Mouse (Mus musculus) myocyte (in vitro differentiated cells): ENCODE data around the gene Fau. TPM values are rescaled to one million over a fixed set of nuclear protein-coding genes. Genes with fewer than 3 reads are reported as not detected.

Experiments used
- H3K27me3 ChIP-seq: one replicate; pipeline ENCODE4 v1.6.1; 2011; ENCODE audit not compliant: control insufficient read depth, insufficient read depth, insufficient read length
- H3K36me3 ChIP-seq: one replicate; pipeline ENCODE4 v1.6.1; 2011; ENCODE audit not compliant: control insufficient read depth, insufficient read depth
- H3K4me2 ChIP-seq: one replicate; pipeline ENCODE4 v1.6.1; 2011; ENCODE audit warnings: low read depth, control low read depth
- H3K4me3 ChIP-seq: one replicate; pipeline ENCODE4 v1.5.1; 2011; ENCODE audit warnings: mild to moderate bottlenecking, control low read depth, moderate library complexity
- H3K79me2 ChIP-seq: one replicate; pipeline ENCODE4 v1.6.1; 2011; ENCODE audit not compliant: control insufficient read depth, insufficient read depth
- H3ac ChIP-seq: one replicate; pipeline ENCODE4 v1.6.1; 2011; ENCODE audit not compliant: control insufficient read depth, insufficient read length
- CEBPB ChIP-seq: IDR thresholded peaks from 2 replicates; pipeline ENCODE4 v1.6.1; 2011; ENCODE audit warnings: mild to moderate bottlenecking, moderate library complexity; ENCODE audit not compliant: poor library complexity, insufficient read depth, severe bottlenecking
- E2F4 ChIP-seq: IDR thresholded peaks from one replicate; pipeline ENCODE4 v1.6.1; 2011; ENCODE audit warnings: mild to moderate bottlenecking, control low read depth, moderate library complexity; ENCODE audit not compliant: insufficient read depth
- MAX ChIP-seq: IDR thresholded peaks from one replicate; pipeline ENCODE4 v1.6.1; 2011; ENCODE audit warnings: low read depth, mild to moderate bottlenecking, control low read depth
- MYOD1 ChIP-seq, 3 experiments: IDR thresholded peaks; one replicate each; pipeline ENCODE4 v1.6.1; 2011; ENCODE audit warnings: control low read depth in 2 of 3, low read depth in 2 of 3, mild to moderate bottlenecking in 2 of 3, moderate library complexity in 1 of 3; ENCODE audit not compliant: insufficient read length in 2 of 3, control insufficient read depth in 1 of 3
- MYOG ChIP-seq, 3 experiments: IDR thresholded peaks; one replicate each; pipeline ENCODE4 v1.6.1; 2011; ENCODE audit warnings: control low read depth in 2 of 3, low read depth in 2 of 3, mild to moderate bottlenecking in 2 of 3; ENCODE audit not compliant: insufficient read length in 2 of 3, control insufficient read depth in 1 of 3, insufficient read depth in 1 of 3
- POLR2A ChIP-seq: IDR thresholded peaks from one replicate; pipeline ENCODE4 v1.6.1; 2011; ENCODE audit warnings: low read depth, mild to moderate bottlenecking, control low read depth, moderate library complexity; ENCODE audit not compliant: insufficient read length
- POLR2AphosphoS2 ChIP-seq: IDR thresholded peaks from one replicate; pipeline ENCODE4 v1.6.1; 2011; ENCODE audit warnings: low read depth, control low read depth; ENCODE audit not compliant: insufficient read length
- REST ChIP-seq: IDR thresholded peaks from one replicate; pipeline ENCODE4 v1.6.1; 2011; ENCODE audit warnings: mild to moderate bottlenecking, control low read depth, moderate library complexity; ENCODE audit not compliant: insufficient read depth, insufficient read length
- SRF ChIP-seq: IDR thresholded peaks from one replicate; pipeline ENCODE4 v1.6.1; 2011; ENCODE audit warnings: low read depth; ENCODE audit not compliant: control insufficient read depth, insufficient read length
- TCF12 ChIP-seq: IDR thresholded peaks from one replicate; pipeline ENCODE4 v1.6.1; 2011; ENCODE audit warnings: mild to moderate bottlenecking, control low read depth; ENCODE audit not compliant: poor library complexity, insufficient read depth, severe bottlenecking
- TCF3 ChIP-seq: IDR thresholded peaks from one replicate; pipeline ENCODE4 v1.6.1; 2011; ENCODE audit warnings: low read depth, control low read depth; ENCODE audit not compliant: insufficient read length
- USF1 ChIP-seq: IDR thresholded peaks from one replicate; pipeline ENCODE4 v1.6.1; 2011; ENCODE audit warnings: low read depth, mild to moderate bottlenecking, control low read depth, moderate library complexity
- polyA plus RNA-seq: library from polyadenylated mRNA; unstranded; fragments of >200 nt; fragmentation: generic; extraction: Trizol; gene quantifications from one replicate; pipeline ENCODE4 v1.2.1, GENCODE M21; 2012; ENCODE audit warnings: missing spikeins

Gene Fau
- polyA plus RNA-seq, 1 experiment, result 2,772 TPM

- no peaks in the 10 kb centered on the region for H3K27me3 ChIP-seq
- no peak for TF ChIP-seq TCF3
- TF ChIP-seq CEBPB, result no peak
- TF ChIP-seq E2F4, result no peak
- TF ChIP-seq REST, result no peak
- TF ChIP-seq MYOG (IDR thresholded peaks at IDR 0.05; ENCODE audit: control insufficient read depth in 1 of 3, insufficient read depth in 1 of 3, insufficient read length in 2 of 3, low read depth in 2 of 3), result no peak
- TF ChIP-seq POLR2A, result no peak
- H3ac ChIP-seq, result no peak overlapping the region
- no peaks in the 10 kb centered on the region for H3K79me2 ChIP-seq
- H3K4me3 ChIP-seq, result no peak overlapping the region
- H3K36me3 ChIP-seq, result no peaks in the 10 kb centered on the region
- no peak overlapping the region for H3K4me2 ChIP-seq
These were observed 44.7 kb downstream of the Fau start for GRCm38 (mm10) chr19:6102169-6102853.

- H3K36me3 ChIP-seq, result no peaks in the 10 kb centered on the region
- H3K79me2 ChIP-seq, result no peaks in the 10 kb centered on the region
- H3K4me3 ChIP-seq, result no peak overlapping the region
- H3ac ChIP-seq, result no peak overlapping the region
- H3K4me2 ChIP-seq, result no peak overlapping the region
- no peaks in the 10 kb centered on the region for H3K27me3 ChIP-seq
- TF ChIP-seq MYOD1 (IDR thresholded peaks at IDR 0.05; ENCODE audit: control insufficient read depth in 1 of 3, insufficient read length in 2 of 3, low read depth in 2 of 3), result no peak
- no peak for TF ChIP-seq TCF3
- no peak for TF ChIP-seq TCF12
- no peak for TF ChIP-seq E2F4
- TF ChIP-seq POLR2AphosphoS2, result no peak
- no peak for TF ChIP-seq REST
- TF ChIP-seq MYOG (IDR thresholded peaks at IDR 0.05; ENCODE audit: control insufficient read depth in 1 of 3, insufficient read depth in 1 of 3, insufficient read length in 2 of 3, low read depth in 2 of 3), result no peak
- TF ChIP-seq POLR2A, result no peak
- TF ChIP-seq CEBPB, result no peak
- no peak for TF ChIP-seq MAX
- TF ChIP-seq USF1, result no peak
- no peak for TF ChIP-seq SRF
These were observed 46.8 kb downstream of the Fau start for GRCm38 (mm10) chr19:6104476-6104875.

GRCm38 (mm10) chr19:6105586-6105985 is 47.9 kb downstream of the Fau start, which contains the start of gene Naaladl1:
TSS of gene Naaladl1 (plus strand) at chr19:6105782.
- no peak for TF ChIP-seq USF1
- TF ChIP-seq MAX, result no peak
- TF ChIP-seq POLR2A, result no peak
- TF ChIP-seq E2F4, result no peak
- no peak for TF ChIP-seq CEBPB
- no peak for TF ChIP-seq MYOG (IDR thresholded peaks at IDR 0.05; ENCODE audit: control insufficient read depth in 1 of 3, insufficient read depth in 1 of 3, insufficient read length in 2 of 3, low read depth in 2 of 3)
- Histone ChIP-seq H3K36me3 (no peaks in the 10 kb centered on the region), H3ac (no peak within 1 kb of the TSS), H3K4me2 (no peak within 1 kb of the TSS), H3K27me3 (no peaks in the 10 kb centered on the region), H3K4me3 (no peak within 1 kb of the TSS), H3K79me2 (no peaks in the 10 kb centered on the region)

Other genes with a start within 250 kb of the Fau start
- 22.3 TPM for gene Frmd8, start 182.6 kb upstream of the Fau start, polyA plus RNA-seq
- gene Slc25a45, start 180.0 kb upstream of the Fau start, polyA plus RNA-seq, result 5.2 TPM
- gene Tigd3, start 163.7 kb upstream of the Fau start, polyA plus RNA-seq, result 0.31 TPM
- 78.5 TPM for gene Dpf2, start 144.8 kb upstream of the Fau start, polyA plus RNA-seq
- gene Cdc42ep2, start 133.0 kb upstream of the Fau start, polyA plus RNA-seq, result 16.2 TPM
- 11.9 TPM for gene Pola2, start 93.6 kb upstream of the Fau start, polyA plus RNA-seq
- gene Slc22a20, start 71.7 kb upstream of the Fau start, polyA plus RNA-seq, result not detected
- 110 TPM for gene Capn1, start 41.9 kb upstream of the Fau start, polyA plus RNA-seq
- gene Syvn1, start 11.3 kb upstream of the Fau start, polyA plus RNA-seq, result 24.3 TPM
- gene Mrpl49, start 59 bp upstream of the Fau start, polyA plus RNA-seq, result 43.0 TPM
- gene Znhit2, start 3.3 kb downstream of the Fau start, polyA plus RNA-seq, result 44.3 TPM
- 37.1 TPM for gene Tm7sf2, start 10.5 kb downstream of the Fau start, polyA plus RNA-seq
- 49.1 TPM for gene Vps51, start 19.4 kb downstream of the Fau start, polyA plus RNA-seq
- 0.13 TPM for gene Tmem262, start 22.2 kb downstream of the Fau start, polyA plus RNA-seq
- 0.26 TPM for gene Gm28374, start 24.4 kb downstream of the Fau start, polyA plus RNA-seq
- 68.5 TPM for gene Zfpl1, start 27.1 kb downstream of the Fau start, polyA plus RNA-seq
- 7.7 TPM for gene Cdca5, start 27.1 kb downstream of the Fau start, polyA plus RNA-seq
- gene AC131692.1, start 36.6 kb downstream of the Fau start, polyA plus RNA-seq, result 0.07 TPM
- 0.11 TPM for gene Naaladl1, start 47.9 kb downstream of the Fau start, polyA plus RNA-seq
- gene Sac3d1, start 60.8 kb downstream of the Fau start, polyA plus RNA-seq, result 27.5 TPM
- 18.5 TPM for gene Snx15, start 70.5 kb downstream of the Fau start, polyA plus RNA-seq
- gene Batf2, start 83.1 kb downstream of the Fau start, polyA plus RNA-seq, result 0.05 TPM
- 110 TPM for gene Arl2, start 83.7 kb downstream of the Fau start, polyA plus RNA-seq
- gene Majin, start 126.5 kb downstream of the Fau start, polyA plus RNA-seq, result not detected
- 0.40 TPM for gene Gpha2, start 168.5 kb downstream of the Fau start, polyA plus RNA-seq
- gene Ppp2r5b, start 178.0 kb downstream of the Fau start, polyA plus RNA-seq, result 51.4 TPM
- 15.2 TPM for gene Atg2a, start 183.8 kb downstream of the Fau start, polyA plus RNA-seq
- 433 TPM for gene Ehd1, start 218.9 kb downstream of the Fau start, polyA plus RNA-seq
- gene Cdc42bpg, start 248.6 kb downstream of the Fau start, polyA plus RNA-seq, result 10.0 TPM